Mouse (Mus musculus) heart, postnatal 10 days (tissue): Measurements from ENCODE around the gene Ucp2. TPM values are rescaled to one million over a fixed set of nuclear protein-coding genes. Genes with fewer than 3 reads are reported as not detected.
"Not testable (repeated sequence)": the region's sequence is repeated elsewhere in the genome, so short reads cannot be mapped to it uniquely, and the experiment has no call there.

ENCODE experiments used
- DNase-seq, 2 experiments: peaks; one replicate each; pipeline ENCODE4 v3.0.0; 2021
- intact Hi-C: fragments of 180-260 bp; cut with DNase I; formaldehyde crosslinking; loops from one replicate; pipeline ENCODE4 v1.15.1; 2025
- total RNA-seq, 2 experiments: library from RNA; stranded (reverse); gene quantifications; 2 replicates each; pipeline ENCODE4 v1.2.3; 2021

Ucp2 gene
- total RNA-seq, 2 experiments from 2014 or later: 835 to 891 TPM

DNA sequence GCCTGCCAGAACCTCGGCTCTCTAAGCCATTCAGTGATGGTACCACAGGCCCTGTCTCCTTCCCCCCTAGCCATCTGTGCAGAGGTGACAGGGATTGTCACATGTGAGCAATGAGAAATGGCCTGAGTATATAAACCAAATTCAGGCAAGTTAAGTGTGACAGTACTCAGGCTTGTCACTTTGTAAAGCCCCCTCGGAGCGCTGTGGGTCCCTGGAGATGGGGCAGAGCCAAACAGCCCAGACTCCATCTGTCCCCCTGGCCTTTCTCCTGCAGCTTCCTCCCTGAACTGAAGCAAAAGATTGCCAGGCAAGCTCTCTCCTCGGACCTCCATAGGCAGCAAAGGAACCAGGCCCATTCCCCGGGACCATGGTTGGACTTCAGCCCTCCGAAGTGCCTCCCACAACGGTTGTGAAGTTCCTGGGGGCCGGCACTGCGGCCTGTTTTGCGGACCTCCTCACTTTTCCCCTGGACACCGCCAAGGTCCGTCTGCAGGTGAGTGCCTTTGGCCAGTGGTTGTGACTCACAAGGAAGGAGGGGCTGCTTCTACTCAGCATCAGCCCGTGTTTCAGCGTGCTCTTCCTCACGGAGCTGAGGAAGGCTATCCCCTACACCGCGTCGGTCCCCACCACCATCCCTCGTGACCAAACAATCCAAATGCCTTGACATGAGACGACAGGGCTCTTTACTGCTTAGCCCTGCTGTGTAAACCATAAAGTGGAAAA is 13.9 kb upstream of the Ucp2 start:
- no peak for DNase-seq
- intact Hi-C loops: no loop called here

DNA sequence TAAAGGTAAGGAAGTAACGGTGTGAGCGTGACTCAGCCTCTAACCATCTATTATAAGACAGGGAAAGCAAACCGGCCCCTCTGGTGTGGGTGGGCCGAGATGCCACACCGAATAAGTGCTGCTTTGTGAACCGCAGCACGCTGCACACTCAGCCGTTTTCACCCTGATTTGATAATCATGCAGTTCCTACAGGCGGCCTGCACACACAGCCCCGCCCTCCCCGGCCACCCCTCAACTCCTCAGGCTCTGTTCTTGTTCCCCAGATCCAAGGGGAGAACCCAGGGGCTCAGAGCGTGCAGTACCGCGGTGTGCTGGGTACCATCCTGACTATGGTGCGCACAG is 13.3 kb upstream of the Ucp2 start:
- DNase-seq: no peak
- intact Hi-C loops: no loop called here

DNA sequence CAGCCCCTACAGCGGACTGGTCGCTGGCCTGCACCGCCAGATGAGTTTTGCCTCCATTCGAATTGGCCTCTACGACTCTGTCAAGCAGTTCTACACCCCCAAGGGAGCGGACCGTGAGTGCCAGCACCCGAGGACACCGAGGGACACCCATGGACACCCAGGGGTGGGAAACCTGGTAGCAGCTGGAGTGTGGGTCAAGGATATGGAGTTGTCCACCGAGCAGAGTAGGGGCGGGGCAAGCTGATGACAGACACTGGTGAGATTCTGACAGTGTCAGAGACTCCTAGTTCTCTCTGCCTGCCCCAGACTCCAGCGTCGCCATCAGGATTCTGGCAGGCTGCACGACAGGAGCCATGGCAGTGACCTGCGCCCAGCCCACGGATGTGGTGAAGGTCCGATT is 13.0 kb upstream of the Ucp2 start:
- no peak for DNase-seq
- intact Hi-C loops: no loop called here

DNA sequence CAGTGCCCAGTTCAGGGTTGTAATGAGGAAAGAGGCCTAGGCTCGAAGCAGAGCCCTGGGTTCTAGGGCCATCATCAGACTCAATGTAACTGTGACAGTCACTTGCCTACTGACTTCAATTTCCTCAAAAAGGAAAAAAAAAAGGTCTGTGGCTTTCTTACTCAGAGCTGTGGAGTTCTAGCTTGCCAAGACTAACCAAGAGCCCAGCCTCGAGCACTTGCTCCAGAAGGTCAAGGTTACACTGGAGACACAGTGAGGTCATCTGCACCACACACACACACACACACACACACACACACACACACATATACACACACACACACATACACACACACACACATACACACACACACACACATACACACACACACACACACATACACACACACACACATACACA is 11.1 kb upstream of the Ucp2 start:
- DNase-seq, intact Hi-C loops: not testable (repeated sequence)

DNA sequence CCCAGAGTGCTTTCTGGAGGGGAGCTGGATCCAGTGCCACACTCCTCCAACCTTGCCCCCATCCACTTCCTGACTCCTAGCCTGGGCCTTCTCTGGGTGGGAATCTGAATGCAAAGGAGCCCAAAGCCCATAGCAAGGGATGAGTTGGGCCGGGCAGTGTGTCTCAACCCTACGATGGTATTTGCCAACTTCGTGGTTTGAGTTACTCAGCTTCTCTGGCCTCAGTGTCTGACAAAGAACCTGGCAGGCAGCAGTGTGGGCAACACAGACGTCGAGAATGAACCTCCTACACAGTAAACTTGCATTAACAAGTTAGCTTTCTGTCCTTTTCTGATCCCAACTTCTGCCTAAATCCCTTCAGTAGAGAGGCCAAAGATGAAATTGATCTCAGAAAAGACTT is 8.6 kb upstream of the Ucp2 start:
- intact Hi-C loops: no loop called here

DNA sequence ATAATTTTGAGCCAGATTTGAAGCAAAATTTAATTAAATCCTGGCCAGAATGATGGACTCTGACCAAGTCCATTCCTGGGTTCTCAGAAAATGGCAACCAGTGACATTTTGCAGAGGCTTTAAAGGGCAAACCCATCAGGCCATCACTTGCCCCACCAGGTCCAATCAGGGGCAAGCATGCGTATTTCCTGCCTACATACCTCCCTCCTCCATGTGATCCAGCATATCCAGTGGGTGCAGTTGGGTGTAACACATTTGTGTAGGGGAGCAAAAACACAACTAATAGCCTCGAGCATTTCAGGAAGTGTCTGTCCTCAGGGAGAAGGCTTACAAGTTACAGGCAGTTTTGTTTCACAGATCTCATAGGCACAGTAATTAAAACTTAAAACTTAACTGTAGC is 5.8 kb upstream of the Ucp2 start:
- intact Hi-C loops: no loop called here

More for the DNA sequence above, 8.6 kb upstream of the Ucp2 start:
- DNase-seq: no peak

DNA sequence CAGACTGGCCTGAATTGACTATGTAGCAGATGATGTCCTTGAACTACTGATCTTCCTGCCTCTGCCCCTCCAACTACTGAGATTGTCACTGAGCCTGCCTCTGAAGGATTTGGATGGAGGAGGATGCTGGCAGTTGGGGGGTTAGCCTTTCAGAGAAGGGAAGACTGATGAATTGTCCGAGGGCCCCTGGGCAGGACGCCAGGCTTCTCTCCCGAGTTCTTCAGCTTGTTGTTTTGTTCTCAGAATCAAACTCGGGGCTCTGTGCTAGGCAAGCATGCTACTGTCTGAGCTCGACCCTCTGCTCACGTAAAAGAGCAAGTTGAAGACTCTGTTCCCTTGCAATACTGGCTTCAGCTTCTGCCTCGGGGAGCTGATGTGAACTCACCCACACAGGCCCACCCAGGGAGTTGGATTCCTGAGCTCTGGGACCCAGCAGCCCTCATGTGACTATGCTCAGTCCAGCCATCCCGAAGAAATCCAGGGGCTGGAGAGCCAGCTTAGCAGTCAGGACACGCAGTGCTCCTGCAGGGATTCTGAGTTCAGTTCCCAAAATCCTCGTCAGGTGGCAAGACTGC is 4.6 kb upstream of the Ucp2 start:
- intact Hi-C loops: no loop called here
- peak in 1 of 2 experiments; percentile 49 for DNase-seq

More for the DNA sequence above, 5.8 kb upstream of the Ucp2 start:
- no peak for DNase-seq

DNA sequence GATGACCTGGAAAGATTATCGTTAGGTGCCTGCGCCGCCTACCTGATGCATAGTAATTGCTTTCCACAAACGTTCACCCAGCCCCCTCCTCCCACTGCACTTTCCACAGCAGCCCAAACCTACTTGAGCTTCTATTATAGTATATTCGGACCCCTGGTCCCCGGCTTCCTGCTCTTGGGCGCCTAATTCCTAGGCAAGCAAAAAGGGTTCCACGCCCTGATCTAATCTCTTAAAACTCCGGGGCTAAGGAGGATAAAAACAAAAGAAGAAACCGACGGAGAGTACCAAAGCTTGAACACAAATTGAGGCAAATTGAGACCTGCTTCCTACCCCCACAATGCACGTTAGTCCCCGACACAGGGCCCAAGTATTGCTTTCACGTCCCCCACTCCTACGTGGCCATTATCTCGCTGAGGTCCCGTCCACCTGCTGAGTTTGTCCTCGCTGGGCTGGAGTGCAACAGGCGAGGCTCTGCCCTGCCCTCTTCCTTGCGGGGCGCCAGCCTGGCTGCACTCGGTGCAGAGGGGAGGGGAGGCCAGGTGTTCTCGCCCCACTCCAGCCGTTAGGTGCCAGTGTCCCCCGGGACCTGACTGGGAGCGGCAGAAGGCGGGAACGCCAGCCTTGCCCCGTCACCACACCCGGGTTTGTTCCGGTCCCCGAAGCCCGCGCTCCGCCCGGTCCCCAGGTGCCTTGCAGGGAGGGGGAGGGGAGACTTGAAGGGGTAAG is 583 bp upstream of the Ucp2 start:
- DNase-seq: peak in 1 of 2 experiments; percentile 35
- intact Hi-C loops: loop anchor here (1.0 kb wide), 1 partner anchor 63 kb away; no protein-coding TSS in a partner anchor

DNA sequence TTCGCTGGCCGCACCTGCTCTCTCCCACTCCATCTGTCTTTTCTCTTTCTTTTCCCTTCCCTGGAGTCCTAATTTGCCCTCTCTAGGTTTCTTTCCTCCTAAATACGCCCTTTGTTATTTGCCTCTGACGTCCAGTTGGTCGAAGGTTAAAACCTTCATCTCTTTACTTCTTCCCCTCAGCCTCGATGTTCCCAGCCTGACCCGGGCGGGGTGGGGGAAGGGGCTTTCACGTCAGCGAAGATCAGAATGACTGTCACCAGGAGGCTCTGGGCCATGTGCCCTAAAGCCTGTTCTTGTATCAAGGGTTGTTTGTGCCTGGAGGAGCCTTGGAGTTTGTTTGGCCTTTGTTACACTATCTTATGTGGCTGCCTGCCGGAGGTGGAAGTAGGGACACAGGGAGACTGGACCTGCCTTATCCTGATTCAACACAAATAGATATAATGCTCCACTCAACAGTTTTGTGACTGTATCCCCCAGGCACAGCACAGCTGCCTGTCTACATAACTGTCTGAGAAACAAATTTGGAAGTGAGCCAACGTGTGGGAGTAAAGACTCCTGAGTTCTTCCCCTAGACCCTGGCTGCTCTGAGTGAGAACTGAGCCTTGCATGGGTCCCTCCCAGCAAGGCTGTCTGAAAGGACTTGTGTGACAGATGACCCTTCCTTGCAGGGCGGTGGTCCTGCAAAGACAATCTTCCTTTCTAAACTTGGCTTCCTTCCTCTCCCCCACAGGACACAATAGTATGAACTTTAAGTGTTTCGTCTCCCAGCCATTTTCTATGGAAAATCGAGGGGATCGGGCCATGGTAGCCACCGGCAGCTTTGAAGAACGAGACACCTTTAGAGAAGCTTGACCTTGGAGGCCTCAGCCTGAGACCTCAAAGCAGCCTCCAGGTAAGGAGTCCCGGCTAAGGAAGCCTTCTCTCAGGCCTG is 612 bp downstream of the Ucp2 start:
- DNase-seq: peak; percentile 80 to 84
- intact Hi-C loops: loop anchor here (1.0 to 2.0 kb wide), 2 partner anchors 29 to 64 kb away; no protein-coding TSS in a partner anchor

DNA sequence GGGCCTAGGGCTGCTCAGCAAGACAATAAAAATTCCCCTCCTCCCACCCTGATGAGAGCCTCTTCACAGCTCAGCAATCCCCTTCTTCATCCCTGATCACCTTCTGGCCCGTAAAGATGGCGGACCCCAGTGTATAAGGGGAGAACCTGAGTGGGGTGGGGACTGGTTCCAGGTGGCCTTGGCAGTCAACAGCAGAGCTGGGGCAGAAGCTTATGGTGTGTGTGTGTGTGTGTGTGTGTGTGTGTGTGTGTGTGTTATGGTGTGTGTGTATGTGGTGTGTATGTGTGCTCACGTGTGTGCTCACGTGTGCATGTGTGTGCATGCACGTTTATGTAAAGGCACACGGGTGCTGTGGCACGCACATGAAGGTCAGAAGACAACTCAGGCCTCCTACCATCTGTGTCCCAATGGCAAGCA is 1.3 kb downstream of the Ucp2 start:
- intact Hi-C loops: loop anchor here (2.0 kb wide), 1 partner anchor 30 kb away; no protein-coding TSS in a partner anchor
- DNase-seq: peak in 1 of 2 experiments; percentile 48

DNA sequence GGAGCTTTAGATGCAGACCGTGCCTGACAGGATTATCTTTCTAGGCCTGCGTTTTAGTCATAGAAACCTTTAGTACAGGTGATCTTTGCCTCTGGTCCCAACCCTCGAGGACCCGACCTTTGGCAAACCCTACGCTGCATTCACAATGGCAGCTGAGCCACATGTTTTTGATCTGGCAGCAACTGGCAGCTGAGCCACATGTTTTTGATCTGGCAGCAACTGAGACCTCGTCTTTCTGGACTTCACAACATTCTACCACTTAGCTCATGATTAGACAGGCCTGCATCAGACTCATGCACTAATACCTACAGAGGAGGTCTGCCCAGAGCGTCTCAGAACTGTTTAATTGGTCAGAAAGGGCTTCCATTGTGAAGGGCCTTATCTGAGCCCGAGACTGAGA is 1.9 kb downstream of the Ucp2 start:
- intact Hi-C loops: loop anchor here (2.0 kb wide), 1 partner anchor 30 kb away; no protein-coding TSS in a partner anchor
- DNase-seq: peak; percentile 60 to 65

DNA sequence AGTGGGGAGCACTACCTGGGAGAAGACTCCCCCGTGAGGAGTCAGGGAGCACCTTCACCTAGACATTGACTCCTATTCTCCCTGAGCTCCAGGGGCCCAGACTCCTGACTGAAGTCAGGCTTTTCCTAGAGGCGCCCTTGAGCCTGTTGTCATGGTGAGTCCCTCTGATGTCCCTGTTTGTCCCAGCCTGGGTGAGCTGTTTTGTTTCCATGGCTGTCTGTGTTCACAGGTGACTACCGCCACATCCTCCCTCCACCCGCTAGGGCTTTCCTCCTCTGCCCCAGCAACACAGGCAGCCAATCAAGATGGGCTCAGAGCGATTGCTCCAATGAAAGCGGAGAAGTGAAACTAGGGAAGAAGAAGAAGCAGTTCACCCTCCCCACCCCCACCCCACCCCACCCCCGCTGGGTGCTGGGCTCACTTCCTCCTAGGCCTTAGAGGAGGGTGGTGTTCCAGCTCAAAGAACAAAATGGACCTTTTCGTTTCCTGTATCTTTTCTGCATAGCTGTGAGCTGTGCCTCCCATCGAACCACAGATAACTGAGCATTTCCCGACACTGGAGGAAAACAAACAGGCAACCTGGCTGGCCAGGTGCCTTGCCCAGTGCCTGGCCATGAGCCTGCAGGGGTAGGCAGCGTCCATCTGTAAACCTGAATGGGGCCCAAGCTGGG is 2.6 kb downstream of the Ucp2 start:
- intact Hi-C loops: loop anchor here (2.0 kb wide), 1 partner anchor 31 kb away; no protein-coding TSS in a partner anchor
- peak; percentile 88 to 90 for DNase-seq

DNA sequence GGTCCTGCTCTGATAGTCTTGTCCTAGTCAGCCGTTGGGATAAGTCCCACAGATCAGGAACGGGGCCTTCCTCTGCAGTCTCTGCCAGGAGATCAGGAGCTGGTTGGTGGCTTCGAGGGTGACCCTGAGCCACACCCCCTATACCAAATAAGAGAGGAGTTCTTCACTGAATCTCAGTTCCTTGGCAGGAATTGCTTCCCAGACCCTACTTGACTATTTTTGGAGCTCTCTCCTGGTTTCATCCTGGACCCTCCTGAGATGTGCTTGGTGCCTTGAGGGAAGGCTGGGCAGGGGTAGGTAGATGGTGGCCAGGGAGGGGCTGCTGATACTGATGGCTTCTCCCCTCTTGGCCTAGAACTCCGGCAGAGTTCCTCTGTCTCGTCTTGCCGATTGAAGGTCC is 3.2 kb downstream of the Ucp2 start:
- intact Hi-C loops: no loop called here
- no peak for DNase-seq

DNA sequence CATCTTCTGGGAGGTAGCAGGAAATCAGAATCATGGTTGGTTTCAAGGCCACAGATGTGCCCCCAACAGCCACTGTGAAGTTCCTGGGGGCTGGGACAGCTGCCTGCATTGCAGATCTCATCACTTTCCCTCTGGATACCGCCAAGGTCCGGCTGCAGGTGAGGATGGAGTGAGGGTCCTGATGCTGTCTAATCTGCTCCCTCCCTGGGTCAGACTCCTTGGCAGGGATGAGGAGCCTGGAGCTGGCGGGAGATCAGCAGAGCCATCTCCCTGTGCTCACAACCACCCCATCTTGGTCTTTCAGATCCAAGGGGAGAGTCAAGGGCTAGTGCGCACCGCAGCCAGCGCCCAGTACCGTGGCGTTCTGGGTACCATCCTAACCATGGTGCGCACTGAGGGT is 3.7 kb downstream of the Ucp2 start:
- no peak for DNase-seq
- intact Hi-C loops: no loop called here

DNA sequence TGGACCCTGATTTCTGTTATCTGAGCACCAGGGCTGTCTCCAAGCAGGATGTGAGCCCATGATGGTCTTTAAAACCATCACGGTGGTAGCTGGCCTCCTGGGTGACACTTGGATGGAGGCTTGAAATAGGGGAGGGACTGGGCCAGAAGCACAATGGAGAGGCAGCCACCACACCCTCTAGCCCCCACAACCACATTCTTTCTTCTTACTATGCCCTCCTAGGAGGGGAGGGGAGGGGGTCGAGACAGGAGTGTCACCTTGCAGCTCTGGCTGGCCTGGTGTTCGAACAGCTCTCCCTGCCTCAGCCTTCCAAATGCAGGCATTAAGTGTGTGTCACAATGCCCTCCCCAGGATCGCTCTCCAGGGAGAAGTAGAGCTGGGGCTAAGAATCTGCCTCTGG is 4.3 kb downstream of the Ucp2 start:
- no peak for DNase-seq
- intact Hi-C loops: no loop called here

DNA sequence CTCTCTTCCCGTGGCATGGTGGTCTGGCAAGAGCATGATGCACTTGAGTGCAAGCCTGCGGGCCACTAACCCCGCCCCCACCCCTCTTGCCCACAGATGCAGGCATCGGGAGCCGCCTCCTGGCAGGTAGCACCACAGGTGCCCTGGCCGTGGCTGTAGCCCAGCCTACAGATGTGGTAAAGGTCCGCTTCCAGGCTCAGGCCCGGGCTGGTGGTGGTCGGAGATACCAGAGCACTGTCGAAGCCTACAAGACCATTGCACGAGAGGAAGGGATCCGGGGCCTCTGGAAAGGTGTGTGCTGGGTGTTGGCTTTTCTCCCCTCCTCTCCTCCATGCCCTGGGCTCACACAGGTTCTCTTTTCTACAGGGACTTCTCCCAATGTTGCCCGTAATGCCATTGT is 4.8 kb downstream of the Ucp2 start:
- intact Hi-C loops: no loop called here
- DNase-seq: no peak

DNA sequence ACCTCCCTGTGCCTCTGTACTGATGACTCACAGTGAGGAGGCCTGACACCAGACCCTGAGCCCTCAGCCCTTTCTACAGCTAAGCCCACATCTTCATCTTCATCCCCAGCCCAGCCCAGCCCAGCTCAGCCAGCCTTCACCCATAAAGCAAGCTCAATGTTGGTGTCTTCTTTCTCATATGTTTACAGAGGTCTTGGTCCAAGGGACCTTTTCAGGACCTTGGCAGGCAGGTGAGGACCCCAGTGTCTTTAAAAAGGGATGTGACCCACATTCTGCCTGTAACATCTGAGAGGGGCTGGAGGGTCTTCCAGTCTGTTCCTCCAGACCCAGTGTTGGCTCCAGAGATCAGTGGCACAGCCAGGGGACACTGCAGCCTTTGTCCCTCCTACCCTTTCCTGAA is 6.3 kb downstream of the Ucp2 start:
- intact Hi-C loops: no loop called here
- no peak for DNase-seq

DNA sequence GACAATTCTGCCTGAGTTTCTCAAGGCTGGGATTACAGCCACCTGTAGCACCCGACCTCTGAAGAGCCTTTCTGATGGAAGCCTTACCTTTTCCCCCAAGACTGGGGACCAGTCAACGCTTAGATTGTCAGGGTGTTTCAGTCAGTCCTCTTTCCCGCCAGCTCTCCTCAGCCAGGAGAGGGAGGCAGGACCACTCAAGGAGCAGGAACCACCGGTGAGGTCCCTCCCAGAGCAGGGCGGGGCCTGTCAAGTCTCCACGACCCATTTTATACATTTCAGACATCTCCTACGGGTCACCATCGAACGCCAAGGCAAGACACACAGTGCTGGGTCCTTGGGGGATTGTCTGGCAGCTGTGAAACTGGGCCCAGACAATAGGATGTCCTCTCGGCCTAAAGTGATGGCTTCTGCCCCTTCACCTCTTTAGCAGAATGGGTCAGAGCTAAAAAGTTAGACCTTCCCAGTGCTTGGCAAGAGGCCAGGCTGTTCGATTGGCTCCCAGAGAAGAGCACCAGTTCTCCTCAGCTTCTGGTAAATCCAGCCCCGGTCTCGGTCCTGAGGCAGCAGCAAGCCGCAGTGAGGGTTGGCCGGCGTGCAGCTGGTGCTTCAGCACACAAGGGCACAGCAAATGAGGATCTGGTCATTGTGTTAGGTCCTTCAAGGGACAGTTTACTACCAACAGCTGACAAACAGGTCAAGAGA is 7.3 kb downstream of the Ucp2 start:
- DNase-seq: peak in 1 of 2 experiments; percentile 37

More for the DNA sequence above, 7.3 kb downstream of the Ucp2 start:
- intact Hi-C loops: no loop called here
